Mouse (Mus musculus) liver, embryonic 13.5 days (tissue): ENCODE measurements around the gene Sgms2. TPM values are rescaled to one million over a fixed set of nuclear protein-coding genes. Genes with fewer than 3 reads are reported as not detected.
"Not testable (repeated sequence)": the region's sequence is repeated elsewhere in the genome, so short reads cannot be mapped to it uniquely, and the experiment has no call there.

Source experiments
- ATAC-seq: fragments of 200-750 bp; cut with Nextera tagmentation; 2 replicates; pipeline ENCODE4 v1.8.0; 2017; ENCODE audit warnings: low read depth, mild to moderate bottlenecking, moderate number of reproducible peaks, moderate library complexity
- DNase-seq: peaks from one replicate; pipeline ENCODE4 v3.0.0; 2022
- H3K27ac ChIP-seq: fragments of 300-500 bp; sonication (generic); 2 replicates; pipeline ENCODE4 v1.5.1; 2015; ENCODE audit warnings: moderate library complexity, mild to moderate bottlenecking, inconsistent platforms
- H3K27me3 ChIP-seq: fragments of 300-500 bp; sonication (generic); 2 replicates; pipeline ENCODE4 v1.6.1; 2015; ENCODE audit warnings: mild to moderate bottlenecking, inconsistent platforms
- H3K36me3 ChIP-seq: fragments of 300-500 bp; sonication (generic); 2 replicates; pipeline ENCODE4 v1.6.1; 2015; ENCODE audit warnings: mild to moderate bottlenecking, inconsistent platforms
- H3K4me1 ChIP-seq: fragments of 300-500 bp; sonication (generic); replicated peaks from 2 replicates; pipeline ENCODE4 v1.6.1; 2015; ENCODE audit warnings: inconsistent platforms
- H3K4me2 ChIP-seq: fragments of 300-500 bp; sonication (generic); 2 replicates; pipeline ENCODE4 v1.6.1; 2015; ENCODE audit warnings: inconsistent platforms, mild to moderate bottlenecking, moderate library complexity
- H3K4me3 ChIP-seq: fragments of 300-500 bp; sonication (generic); replicated peaks from 2 replicates; pipeline ENCODE4 v1.5.1; 2015; ENCODE audit warnings: mild to moderate bottlenecking, inconsistent platforms
- H3K9ac ChIP-seq: fragments of 300-500 bp; sonication (generic); 2 replicates; pipeline ENCODE4 v1.6.1; 2015; ENCODE audit warnings: mild to moderate bottlenecking, inconsistent platforms
- H3K9me3 ChIP-seq: fragments of 300-500 bp; sonication (generic); replicated peaks from 2 replicates; pipeline ENCODE4 v1.6.1; 2016; ENCODE audit warnings: inconsistent platforms
- WGBS: fragments of 180-500 bp; shearing (Covaris S2); methylation state at CpG from one replicate; pipeline ENCODE4 v1.1.7; 2015; ENCODE audit not compliant: insufficient replicate concordance; 5-methylcytosine and 5-hydroxymethylcytosine counted together
- polyA plus RNA-seq: library from polyadenylated mRNA; unstranded; fragments of >200 nt; fragmentation: Nextera tagmentation; extraction: Ambion mirVana; gene quantifications from 2 replicates; pipeline ENCODE4 v1.2.1, GENCODE M21; 2015

Gene Sgms2
- polyA plus RNA-seq, 1 experiment from 2014 or later: 1.7 TPM

DNA sequence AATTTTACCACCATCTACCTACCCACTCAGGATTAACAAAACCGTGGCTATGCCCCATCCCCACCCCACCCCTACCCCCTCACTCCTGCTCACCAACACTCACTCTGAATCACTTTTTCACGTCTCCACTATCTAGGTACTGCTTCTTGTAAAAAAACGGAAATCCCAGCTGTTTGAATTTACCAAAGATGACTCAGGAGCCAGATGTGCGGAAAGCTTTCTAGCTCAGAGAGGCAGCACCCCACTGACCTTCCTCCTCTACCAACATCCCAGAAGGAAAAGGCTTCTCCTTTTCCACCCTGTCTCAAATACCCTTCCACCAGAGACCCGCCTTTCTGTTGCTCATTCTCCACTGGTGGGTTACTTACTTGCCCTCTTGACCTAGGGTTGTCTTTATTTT is 135.2 kb downstream of the Sgms2 start:
- Histone ChIP-seq H3K27me3 (no peaks in the 10 kb centered on the region), H3K4me2 (no peak overlapping the region), H3K27ac (no peak overlapping the region), H3K36me3 (no peaks in the 10 kb centered on the region), H3K4me3 (no peak overlapping the region), H3K4me1 (no peaks in the 10 kb centered on the region), H3K9ac (no peak overlapping the region), H3K9me3 (no peaks in the 10 kb centered on the region)
- DNase-seq (no peak), ATAC-seq (no peak)
- WGBS: 41% methylated on average over 5 of the region's 5 CpGs

DNA sequence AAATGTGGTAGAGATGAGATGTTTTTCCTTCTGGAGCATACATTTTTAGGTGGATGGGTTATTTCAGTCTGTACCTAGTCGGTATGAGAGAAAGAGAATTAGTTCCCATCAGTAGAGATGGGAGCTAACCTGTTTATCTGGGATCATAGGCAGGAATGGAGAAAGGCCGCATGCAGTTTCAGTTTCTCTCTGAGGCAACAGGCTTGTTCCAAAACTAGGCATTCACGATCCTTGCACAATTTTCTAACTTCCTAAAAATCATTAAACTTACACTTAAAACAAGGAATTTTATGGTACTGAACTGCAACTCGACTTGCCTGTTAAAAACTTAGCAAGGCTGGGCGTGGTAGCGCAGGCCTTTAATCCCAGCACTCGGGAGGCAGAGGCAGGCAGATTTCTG is 140.7 kb downstream of the Sgms2 start:
- Histone ChIP-seq H3K4me1 (no peaks in the 10 kb centered on the region), H3K9ac (no peak overlapping the region), H3K27me3 (no peaks in the 10 kb centered on the region), H3K4me2 (no peak overlapping the region), H3K4me3 (no peak overlapping the region), H3K9me3 (no peaks in the 10 kb centered on the region), H3K36me3 (no peaks in the 10 kb centered on the region), H3K27ac (no peak overlapping the region)
- WGBS: 71% methylated on average over 7 of the region's 7 CpGs
- DNase-seq (no peak), ATAC-seq (no peak)

DNA sequence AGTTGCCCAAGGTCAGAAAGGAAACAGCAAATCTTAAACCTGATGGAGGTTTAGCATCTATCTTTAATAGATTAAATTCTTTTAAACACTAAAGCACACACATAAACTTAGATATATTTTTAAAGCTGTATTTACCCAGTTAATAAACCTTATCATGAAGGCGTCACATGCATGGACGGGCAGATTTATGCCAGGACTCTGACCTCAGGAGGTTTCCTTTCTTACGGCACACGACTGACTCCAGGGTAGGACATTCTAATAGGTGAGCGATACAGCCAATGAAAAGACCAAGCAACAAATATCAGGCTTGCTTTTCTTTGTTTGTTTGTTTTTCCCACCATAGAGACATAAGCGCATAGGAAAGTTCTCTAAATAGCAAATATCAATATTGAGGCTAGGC is 142.2 kb downstream of the Sgms2 start:
- Histone ChIP-seq H3K9me3 (no peaks in the 10 kb centered on the region), H3K4me2 (no peak overlapping the region), H3K27me3 (no peaks in the 10 kb centered on the region), H3K4me1 (no peaks in the 10 kb centered on the region), H3K27ac (no peak overlapping the region), H3K4me3 (no peak overlapping the region), H3K9ac (no peak overlapping the region), H3K36me3 (no peaks in the 10 kb centered on the region)
- DNase-seq: no peak
- ATAC-seq: no peak
- WGBS: 72% methylated on average over 6 of the region's 6 CpGs

DNA sequence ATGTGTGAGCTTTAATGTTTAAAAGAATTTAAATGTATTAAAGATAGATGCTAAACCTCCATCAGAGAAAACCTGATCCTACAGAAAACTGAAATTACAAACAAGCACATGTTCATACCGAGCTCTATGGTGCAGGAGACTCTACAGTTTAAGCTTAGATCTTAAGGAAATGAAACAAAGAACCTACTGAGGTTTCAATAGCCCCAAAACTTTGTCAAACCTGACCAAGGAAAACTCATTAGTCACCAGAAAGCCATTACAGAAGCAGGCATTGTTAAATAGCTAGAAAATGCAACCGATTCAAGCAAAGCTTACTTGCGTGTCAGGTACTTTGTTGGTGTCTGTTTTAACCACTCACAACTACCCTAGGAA is 142.6 kb downstream of the Sgms2 start:
- H3K4me3 ChIP-seq: no peak overlapping the region
- H3K4me1 ChIP-seq: no peaks in the 10 kb centered on the region
- no peak overlapping the region for H3K4me2 ChIP-seq
- no peaks in the 10 kb centered on the region for H3K9me3 ChIP-seq
- H3K27ac ChIP-seq: no peak overlapping the region
- DNase-seq: no peak
- H3K9ac ChIP-seq: no peak overlapping the region
- WGBS: 69% methylated on average over 3 of the region's 3 CpGs
- no peaks in the 10 kb centered on the region for H3K27me3 ChIP-seq
- no peaks in the 10 kb centered on the region for H3K36me3 ChIP-seq
- no peak for ATAC-seq

DNA sequence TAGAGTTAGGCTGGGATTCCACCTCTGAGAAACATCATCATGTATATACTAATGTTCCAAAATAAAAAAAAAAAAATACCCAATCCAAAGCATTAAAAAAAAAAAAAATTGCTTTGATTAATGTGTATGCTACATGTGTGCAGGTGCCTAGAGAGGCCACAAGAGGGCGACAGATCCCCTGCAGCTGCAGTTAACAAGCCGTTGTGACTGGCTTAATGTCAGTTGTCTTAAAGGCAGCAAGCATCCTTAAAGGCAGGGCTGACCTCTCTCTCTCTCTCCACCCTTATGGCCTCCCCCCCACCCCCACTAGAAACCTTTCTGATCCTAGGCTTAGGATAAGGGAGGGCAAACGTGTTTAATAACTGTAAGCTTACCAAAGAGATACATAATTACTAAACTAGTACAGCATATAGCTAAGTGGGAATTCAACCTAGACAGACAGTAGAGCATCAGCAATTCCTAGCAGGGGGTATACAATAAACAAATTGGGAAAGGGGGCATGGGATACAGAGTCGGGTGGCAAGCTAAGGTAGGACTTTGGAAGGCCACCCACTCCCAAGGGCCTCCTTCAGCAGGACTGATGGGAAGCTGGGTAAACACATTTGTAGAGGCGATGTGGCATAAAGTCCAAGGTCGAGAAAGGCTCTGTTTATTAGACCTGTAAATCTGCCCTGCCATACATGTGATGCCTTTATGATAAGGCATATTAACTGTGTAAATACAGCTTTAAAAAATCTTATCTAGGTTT is 143.2 kb downstream of the Sgms2 start:
- ATAC-seq (no peak; the same call in 1 of the 2 replicates), DNase-seq (no peak)
- H3K9ac ChIP-seq: no peak overlapping the region
- H3K9me3 ChIP-seq: no peaks in the 10 kb centered on the region
- no peak overlapping the region for H3K4me2 ChIP-seq
- 42% methylated on average over 6 of the region's 6 CpGs for WGBS
- no peaks in the 10 kb centered on the region for H3K4me1 ChIP-seq
- H3K27ac ChIP-seq: no peak overlapping the region
- H3K27me3 ChIP-seq: no peaks in the 10 kb centered on the region
- no peak overlapping the region for H3K4me3 ChIP-seq
- no peaks in the 10 kb centered on the region for H3K36me3 ChIP-seq

DNA sequence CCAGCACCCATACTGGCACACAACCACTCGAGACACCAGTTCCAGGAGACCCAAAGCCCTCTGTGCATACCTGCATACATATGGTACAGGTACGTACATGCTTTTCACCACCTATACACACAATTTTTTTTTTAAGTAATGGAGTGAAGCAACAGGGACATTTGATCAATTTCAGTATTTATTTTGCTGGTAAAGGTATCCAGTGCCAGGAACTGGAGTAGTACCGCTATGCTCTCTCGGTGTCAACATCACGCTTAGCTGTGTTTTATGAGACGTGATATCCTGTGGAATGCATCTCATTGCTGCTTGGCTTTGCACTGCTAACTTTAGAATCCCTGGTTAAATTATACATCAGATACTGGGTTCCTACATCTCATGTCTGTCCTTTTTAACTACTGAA is 145.3 kb downstream of the Sgms2 start:
- no peaks in the 10 kb centered on the region for H3K9me3 ChIP-seq
- H3K36me3 ChIP-seq: no peaks in the 10 kb centered on the region
- H3K9ac ChIP-seq: no peak overlapping the region
- H3K27me3 ChIP-seq: no peaks in the 10 kb centered on the region
- 80% methylated on average over 6 of the region's 6 CpGs for WGBS
- H3K4me3 ChIP-seq: no peak overlapping the region
- H3K4me2 ChIP-seq: no peak overlapping the region
- no peaks in the 10 kb centered on the region for H3K4me1 ChIP-seq
- no peak for ATAC-seq
- DNase-seq: no peak
- no peak overlapping the region for H3K27ac ChIP-seq

DNA sequence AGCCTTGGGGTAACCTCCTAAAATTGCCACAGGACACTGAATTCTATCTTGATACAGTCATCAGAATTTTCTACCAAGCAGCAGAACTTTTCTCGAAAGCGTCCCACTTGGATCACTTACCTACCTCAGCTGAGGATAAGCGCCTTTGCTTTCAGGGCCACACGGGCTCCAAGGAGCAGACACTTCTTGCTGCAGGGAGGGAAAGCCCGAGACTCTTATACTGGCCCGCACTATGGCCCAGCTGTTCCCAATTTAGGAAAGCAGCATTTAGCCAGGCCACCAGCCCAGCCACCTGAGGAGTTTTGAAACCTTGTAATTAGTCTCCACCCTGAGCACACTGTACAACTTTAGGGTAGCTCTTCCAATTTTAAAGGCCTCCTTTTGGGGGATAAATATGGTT is 147.9 kb downstream of the Sgms2 start:
- WGBS: 74% methylated on average over 6 of the region's 6 CpGs
- DNase-seq (no peak), ATAC-seq (no peak)
- H3K27ac ChIP-seq: no peak overlapping the region
- no peak overlapping the region for H3K9ac ChIP-seq
- no peak overlapping the region for H3K4me3 ChIP-seq
- H3K4me2 ChIP-seq: no peak overlapping the region
- H3K27me3 ChIP-seq: no peaks in the 10 kb centered on the region
- no peaks in the 10 kb centered on the region for H3K36me3 ChIP-seq
- H3K4me1 ChIP-seq: no peaks in the 10 kb centered on the region
- H3K9me3 ChIP-seq: no peaks in the 10 kb centered on the region

DNA sequence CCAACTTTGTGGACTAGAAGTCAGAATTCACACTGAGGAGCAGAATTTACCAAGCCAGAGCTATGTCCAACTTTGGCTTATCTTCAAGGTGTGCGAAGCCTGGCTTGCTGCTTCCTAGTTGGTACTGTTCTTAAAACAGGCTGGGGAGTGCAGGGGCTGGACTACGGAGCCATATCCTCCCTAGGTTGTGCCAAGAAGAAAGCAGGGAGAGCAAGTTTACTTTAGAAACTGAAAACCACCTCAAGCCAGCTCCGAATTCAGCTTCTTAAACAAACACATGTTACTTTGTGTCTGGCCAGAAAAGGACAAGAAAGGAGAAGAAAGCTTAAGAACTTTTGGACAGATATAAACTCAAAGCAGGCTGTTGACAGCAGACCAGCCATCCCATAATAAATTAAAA is 150.3 kb downstream of the Sgms2 start:
- no peak overlapping the region for H3K27ac ChIP-seq
- H3K4me3 ChIP-seq: no peak overlapping the region
- H3K36me3 ChIP-seq: no peaks in the 10 kb centered on the region
- ATAC-seq (no peak), DNase-seq (no peak)
- no peaks in the 10 kb centered on the region for H3K9me3 ChIP-seq
- 63% methylated on average over 3 of the region's 3 CpGs for WGBS
- H3K9ac ChIP-seq: no peak overlapping the region
- H3K4me1 ChIP-seq: no peaks in the 10 kb centered on the region
- H3K27me3 ChIP-seq: no peaks in the 10 kb centered on the region
- H3K4me2 ChIP-seq: no peak overlapping the region

DNA sequence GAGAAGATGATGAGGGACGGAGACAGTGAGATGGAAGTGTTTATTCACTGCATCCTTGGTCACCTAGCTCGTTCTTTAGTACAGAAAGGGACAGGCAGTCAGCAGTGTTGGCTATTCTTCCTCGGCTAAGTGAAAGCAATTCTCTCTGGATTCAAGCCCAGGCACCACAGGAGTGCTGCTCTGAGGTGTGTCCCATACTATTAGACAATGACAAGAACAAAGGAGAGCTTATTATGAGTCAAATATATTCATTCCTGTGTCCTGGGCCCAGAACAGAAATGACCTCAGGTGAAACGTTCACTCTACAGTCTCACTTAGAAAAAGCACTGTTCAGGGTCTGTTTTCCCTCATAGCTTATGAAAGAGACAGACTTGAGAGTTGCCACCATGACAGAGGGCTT is 151.9 kb downstream of the Sgms2 start:
- no peak for ATAC-seq
- Histone ChIP-seq H3K4me1 (peaks cover 6% of the 10 kb centered on the region; the same call in 1 of the 2 replicates), H3K27ac (no peak overlapping the region), H3K36me3 (no peaks in the 10 kb centered on the region), H3K4me3 (no peak overlapping the region), H3K4me2 (no peak overlapping the region), H3K9ac (no peak overlapping the region), H3K27me3 (peaks cover 5% of the 10 kb centered on the region; the same call in 1 of the 2 replicates), H3K9me3 (no peaks in the 10 kb centered on the region)
- DNase-seq: no peak
- WGBS: 64% methylated on average over 4 of the region's 4 CpGs

DNA sequence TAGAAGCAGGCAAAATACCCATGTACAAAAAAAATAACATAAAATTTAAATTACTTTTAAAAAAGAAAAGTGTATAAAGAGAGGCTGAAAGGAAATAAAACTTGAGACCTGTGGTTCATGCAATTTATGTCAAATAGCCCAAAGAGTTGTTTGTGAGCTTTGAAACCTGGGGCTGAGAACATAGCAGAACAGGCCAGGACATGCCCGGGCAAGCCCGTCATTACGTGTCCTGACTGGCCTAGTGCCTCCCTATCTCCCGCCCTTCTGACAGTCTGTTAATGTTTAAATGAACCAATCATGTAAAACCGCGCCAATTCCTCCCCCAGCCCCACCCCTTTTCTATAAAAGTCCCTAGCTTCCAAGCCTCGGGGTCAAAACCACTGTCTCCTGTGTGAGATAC is 153.5 kb downstream of the Sgms2 start:
- not testable (repeated sequence) for H3K27ac ChIP-seq, ATAC-seq, DNase-seq, H3K4me2 ChIP-seq, H3K36me3 ChIP-seq, H3K4me1 ChIP-seq, H3K4me3 ChIP-seq, H3K9me3 ChIP-seq, H3K9ac ChIP-seq, H3K27me3 ChIP-seq
- 80% methylated on average over 7 of the region's 7 CpGs for WGBS

DNA sequence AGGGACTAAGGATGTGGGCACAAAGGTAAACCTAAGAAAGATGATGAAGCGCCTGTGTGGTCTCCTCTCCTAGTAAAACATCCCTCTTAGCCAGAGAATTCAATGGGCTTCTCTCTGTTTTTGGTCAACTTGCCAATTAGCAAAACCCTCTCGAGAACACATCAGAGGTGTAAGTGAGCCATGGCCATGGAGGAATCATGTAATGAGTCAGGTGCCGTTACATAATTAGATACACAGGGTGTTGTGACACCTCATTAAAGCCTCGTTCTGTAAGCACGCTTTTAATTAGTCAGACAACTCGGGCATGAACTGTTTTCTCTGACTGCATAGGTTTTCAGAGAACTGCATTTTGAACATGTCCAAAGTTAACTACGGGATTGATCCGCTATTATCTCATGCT is 154.6 kb downstream of the Sgms2 start:
- DNase-seq: no peak
- WGBS: 70% methylated on average over 8 of the region's 8 CpGs
- Histone ChIP-seq H3K9me3 (no peaks in the 10 kb centered on the region), H3K27ac (no peak overlapping the region), H3K4me2 (no peak overlapping the region), H3K36me3 (no peaks in the 10 kb centered on the region), H3K27me3 (peaks cover 5% of the 10 kb centered on the region; the same call in 1 of the 2 replicates), H3K4me1 (peaks cover 9% of the 10 kb centered on the region; the same call in 1 of the 2 replicates), H3K4me3 (no peak overlapping the region), H3K9ac (no peak overlapping the region)
- no peak for ATAC-seq

DNA sequence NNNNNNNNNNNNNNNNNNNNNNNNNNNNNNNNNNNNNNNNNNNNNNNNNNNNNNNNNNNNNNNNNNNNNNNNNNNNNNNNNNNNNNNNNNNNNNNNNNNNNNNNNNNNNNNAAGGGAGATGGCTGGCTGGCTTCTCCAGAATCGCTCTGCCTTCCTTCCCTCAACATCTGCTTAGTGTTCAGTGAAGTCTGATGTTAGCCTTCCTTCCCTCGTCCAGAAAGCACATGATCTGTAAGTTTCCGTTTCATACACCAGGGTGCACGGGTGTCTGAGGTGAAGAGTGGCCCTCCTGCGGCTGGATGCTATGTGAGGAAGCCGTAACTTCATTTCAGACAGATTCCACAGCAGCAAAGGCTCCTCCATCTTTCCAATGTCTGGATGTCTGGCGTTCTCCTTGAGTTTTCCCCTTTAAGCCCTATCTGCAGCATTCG is 156.1 kb downstream of the Sgms2 start:
- H3K9ac ChIP-seq: no peak overlapping the region
- 39% methylated on average over 8 of the region's 8 CpGs for WGBS
- H3K4me3 ChIP-seq: no peak overlapping the region
- no peaks in the 10 kb centered on the region for H3K9me3 ChIP-seq
- DNase-seq (no peak), ATAC-seq (no peak)
- 0 out of 2 replicates have a peak, but pooled peaks cover 1% of the 10 kb centered on the region for H3K36me3 ChIP-seq
- H3K4me2 ChIP-seq: peak overlapping the region; percentile 26
- H3K27me3 ChIP-seq: peaks cover 5% of the 10 kb centered on the region; the same call in 1 of the 2 replicates
- peaks cover 9% of the 10 kb centered on the region; the same call in 1 of the 2 replicates for H3K4me1 ChIP-seq
- no peak overlapping the region for H3K27ac ChIP-seq
